Mouse (Mus musculus) heart, embryonic 16.5 days (tissue): ENCODE measurements around the gene Spryd3. TPM values are rescaled to one million over a fixed set of nuclear protein-coding genes. Genes with fewer than 3 reads are reported as not detected.

ENCODE experiments used
- ATAC-seq: fragments of 200-750 bp; cut with Nextera tagmentation; replicated peaks from 2 replicates; pipeline ENCODE4 v1.8.0; 2017; ENCODE audit warnings: moderate number of reproducible peaks; ENCODE audit not compliant: insufficient read depth, low FRiP score; ENCODE audit errors: extremely low read depth
- H3K27ac ChIP-seq: fragments of 300-500 bp; sonication (generic); 2 replicates; pipeline ENCODE4 v1.5.1; 2014; ENCODE audit warnings: mild to moderate bottlenecking, low read length, control low read depth, moderate library complexity
- H3K27me3 ChIP-seq: fragments of 300-500 bp; sonication (generic); 2 replicates; pipeline ENCODE4 v1.6.1; 2014; ENCODE audit warnings: low read length, mixed read lengths; ENCODE audit not compliant: control insufficient read depth, insufficient read depth
- H3K36me3 ChIP-seq: fragments of 300-500 bp; sonication (generic); 2 replicates; pipeline ENCODE4 v1.6.1; 2014; ENCODE audit not compliant: control insufficient read depth, insufficient read depth
- H3K4me1 ChIP-seq: fragments of 300-500 bp; sonication (generic); 2 replicates; pipeline ENCODE4 v1.6.1; 2014; ENCODE audit warnings: low read length, mixed read lengths; ENCODE audit not compliant: control insufficient read depth, insufficient read depth
- H3K4me2 ChIP-seq: fragments of 300-500 bp; sonication (generic); 2 replicates; pipeline ENCODE4 v1.6.1; 2014; ENCODE audit warnings: low read depth, mild to moderate bottlenecking, control low read depth, low read length
- H3K4me3 ChIP-seq: fragments of 300-500 bp; sonication (generic); 2 replicates; pipeline ENCODE4 v1.5.1; 2014; ENCODE audit warnings: mild to moderate bottlenecking, control low read depth, low read length
- H3K9ac ChIP-seq: fragments of 300-500 bp; sonication (generic); 2 replicates; pipeline ENCODE4 v1.6.1; 2014; ENCODE audit warnings: low read length, control low read depth
- H3K9me3 ChIP-seq: fragments of 300-500 bp; sonication (generic); replicated peaks from 2 replicates; pipeline ENCODE4 v1.6.1; 2016; ENCODE audit warnings: low read length; ENCODE audit not compliant: control insufficient read depth
- WGBS: fragments of 180-500 bp; shearing (Covaris S2); extraction: QIAGEN DNeasy Blood & Tissue Kit; methylation state at CpG from one replicate; pipeline ENCODE4 v1.1.7; 2014; 5-methylcytosine and 5-hydroxymethylcytosine counted together
- polyA plus RNA-seq: library from polyadenylated mRNA; unstranded; fragments of >200 nt; fragmentation: Nextera tagmentation; extraction: Ambion mirVana; gene quantifications from 2 replicates; pipeline ENCODE4 v1.2.1, GENCODE M21; 2015

The Spryd3 gene
- polyA plus RNA-seq, 1 experiment from 2014 or later: 19.8 TPM

GRCm38 (mm10) chr15:102074876-102075585 is 61.0 kb downstream of the Spryd3 start:
- Histone ChIP-seq H3K4me2 (peak overlapping the region; percentile 96), H3K4me1 (peaks cover 16% of the 10 kb centered on the region), H3K9ac (peak overlapping the region; percentile 99), H3K27ac (peak overlapping the region; percentile 96), H3K27me3 (no peaks in the 10 kb centered on the region), H3K9me3 (no peaks in the 10 kb centered on the region), H3K4me3 (peak overlapping the region; percentile 99), H3K36me3 (no peaks in the 10 kb centered on the region)
- no peak for ATAC-seq
- 8% methylated on average over 11 of the region's 11 CpGs for WGBS

- Histone ChIP-seq H3K9me3 (no peaks in the 10 kb centered on the region), H3K4me2 (peak overlapping the region; percentile 96), H3K4me3 (peak overlapping the region; percentile 99), H3K27ac (peak overlapping the region; percentile 96), H3K4me1 (peaks cover 14% of the 10 kb centered on the region), H3K36me3 (no peaks in the 10 kb centered on the region), H3K27me3 (no peaks in the 10 kb centered on the region), H3K9ac (peak overlapping the region; percentile 99)
- 0% methylated on average over 57 of the region's 57 CpGs for WGBS
- peak; percentile 34 for ATAC-seq
Measured at GRCm38 (mm10) chr15:102074070-102074731, 61.8 kb downstream of the Spryd3 start.

- Histone ChIP-seq H3K27me3 (no peaks in the 10 kb centered on the region), H3K27ac (peak within 1 kb of the TSS; percentile 96), H3K9ac (peak within 1 kb of the TSS; percentile 99), H3K9me3 (no peaks in the 10 kb centered on the region), H3K36me3 (no peaks in the 10 kb centered on the region), H3K4me1 (peaks cover 13% of the 10 kb centered on the region), H3K4me2 (peak within 1 kb of the TSS; percentile 96), H3K4me3 (peak within 1 kb of the TSS; percentile 99)
- under 1% methylated on average over 58 of the region's 58 CpGs for WGBS
- ATAC-seq: peak; percentile 94
Measured at GRCm38 (mm10) chr15:102073559-102074069, 62.4 kb downstream of the Spryd3 start, which contains the start of gene Eif4b. Gene Eif4b, plus strand, starts transcription at chr15:102073773.

GRCm38 (mm10) chr15:102072963-102073558 is 63.0 kb downstream of the Spryd3 start:
- Histone ChIP-seq H3K4me1 (peaks cover 13% of the 10 kb centered on the region), H3K9ac (peak overlapping the region; percentile 63), H3K4me3 (peak overlapping the region; percentile 99), H3K27ac (peak overlapping the region; percentile 31; the same call in 1 of the 2 replicates), H3K36me3 (no peaks in the 10 kb centered on the region), H3K27me3 (no peaks in the 10 kb centered on the region), H3K9me3 (no peaks in the 10 kb centered on the region), H3K4me2 (peak overlapping the region; percentile 67)
- whole genome bisulfite sequencing: 13% methylated on average over 6 of the region's 6 CpGs
- ATAC-seq: peak; percentile 1; the same call in 1 of the 2 replicates

- Histone ChIP-seq H3K27ac (no peak overlapping the region), H3K4me3 (no peak overlapping the region), H3K9ac (no peak overlapping the region), H3K27me3 (no peaks in the 10 kb centered on the region; the same call in 1 of the 2 replicates), H3K9me3 (no peaks in the 10 kb centered on the region), H3K4me2 (no peak overlapping the region), H3K4me1 (peaks cover 11% of the 10 kb centered on the region), H3K36me3 (no peaks in the 10 kb centered on the region)
- no peak for ATAC-seq
- WGBS: 60% methylated on average over 13 of the region's 13 CpGs
Measured at GRCm38 (mm10) chr15:102070476-102071467, 65.3 kb downstream of the Spryd3 start.

Other genes with a start within 250 kb of the Spryd3 start
- gene Krt76, start 243.3 kb downstream of the Spryd3 start, polyA plus RNA-seq: not detected in 2 replicates
- gene Krt4, start 211.5 kb downstream of the Spryd3 start, polyA plus RNA-seq: 1.4 and 6.0 TPM in 2 replicates
- gene Krt79, start 195.9 kb downstream of the Spryd3 start, polyA plus RNA-seq: 0.53 and 0.75 TPM in 2 replicates
- gene Krt78, start 181.9 kb downstream of the Spryd3 start, polyA plus RNA-seq: 0.14 TPM in 1 of 2 replicates, not detected in the other
- gene Krt8, start 131.8 kb downstream of the Spryd3 start, polyA plus RNA-seq: 132 and 209 TPM in 2 replicates
- gene Krt18, start 108.1 kb downstream of the Spryd3 start, polyA plus RNA-seq: 127 and 215 TPM in 2 replicates
- gene Eif4b, start 62.5 kb downstream of the Spryd3 start, polyA plus RNA-seq: 71.5 and 75.0 TPM in 2 replicates
- 33.2 and 35.1 TPM in 2 replicates for gene Tns2, start 35.8 kb downstream of the Spryd3 start, polyA plus RNA-seq
- gene Igfbp6, start 8.1 kb upstream of the Spryd3 start, polyA plus RNA-seq: 11.9 and 15.0 TPM in 2 replicates
- gene Soat2, start 14.3 kb upstream of the Spryd3 start, polyA plus RNA-seq: 0.24 and 0.42 TPM in 2 replicates
- 30.2 and 33.2 TPM in 2 replicates for gene Zfp740, start 67.0 kb upstream of the Spryd3 start, polyA plus RNA-seq
- 38.3 and 43.7 TPM in 2 replicates for gene Csad, start 68.5 kb upstream of the Spryd3 start, polyA plus RNA-seq
- 3.9 and 6.9 TPM in 2 replicates for gene Itgb7, start 95.7 kb upstream of the Spryd3 start, polyA plus RNA-seq
- gene Rarg, start 121.3 kb upstream of the Spryd3 start, polyA plus RNA-seq: 8.9 and 11.8 TPM in 2 replicates
- 0.11 and 0.12 TPM in 2 replicates for gene Gm9918, start 134.3 kb upstream of the Spryd3 start, polyA plus RNA-seq
- gene Mfsd5, start 143.2 kb upstream of the Spryd3 start, polyA plus RNA-seq: 43.8 and 49.4 TPM in 2 replicates
- 18.2 and 21.1 TPM in 2 replicates for gene Espl1, start 160.0 kb upstream of the Spryd3 start, polyA plus RNA-seq
- 274 and 277 TPM in 2 replicates for gene Pfdn5, start 189.9 kb upstream of the Spryd3 start, polyA plus RNA-seq
- gene Myg1, start 195.5 kb upstream of the Spryd3 start, polyA plus RNA-seq: 56.6 and 67.9 TPM in 2 replicates
- 49.3 and 55.6 TPM in 2 replicates for gene Aaas, start 214.5 kb upstream of the Spryd3 start, polyA plus RNA-seq
- gene Sp7, start 230.9 kb upstream of the Spryd3 start, polyA plus RNA-seq: 0.11 and 0.20 TPM in 2 replicates